ENCODE assay signal across 22 mouse cellular contexts in genomic region chr15:101167553-101167952, GRCm38 (mm10). TPM values are rescaled to one million over a fixed set of nuclear protein-coding genes. Genes with fewer than 3 reads are reported as not detected.
"Had no signal": no experiment of that assay in that cellular context is flagged by ENCODE, and none has a peak within 500 bp of the region (broad histone marks: within the 10 kb centered on the region; RNA-seq: fewer than 3 reads in every experiment).

No protein-coding gene starts in this region.

- H3K4me2 ChIP-seq: limb, embryonic 12.5 days; limb, embryonic 15.5 days; liver, embryonic 11.5 days; lung, embryonic 15.5 days had no signal

- H3K27me3 ChIP-seq: limb, embryonic 15.5 days; lung, embryonic 15.5 days; megakaryocyte, embryonic 14.5 days had no signal

- H3K9ac ChIP-seq: limb, embryonic 12.5 days; limb, embryonic 15.5 days; liver, embryonic 14.5 days; liver, postnatal 0 days; lung, embryonic 15.5 days had no signal

- DNase-seq: left cerebral cortex, postnatal 4 days; liver, postnatal 0 days; lung, postnatal 10 days; lung, postnatal 36 days; midbrain, embryonic 14.5 days; thymus, postnatal 25 days had no signal

- H3K9me3 ChIP-seq: limb, embryonic 12.5 days; limb, embryonic 15.5 days; lung, embryonic 15.5 days; megakaryocyte, embryonic 14.5 days; midbrain, embryonic 10.5 days had no signal

- H3K27ac ChIP-seq: hindbrain, postnatal 0 days; limb, embryonic 12.5 days; limb, embryonic 15.5 days; liver, embryonic 14.5 days; lung, embryonic 15.5 days; midbrain, embryonic 10.5 days had no signal

- H3K4me3 ChIP-seq: limb, embryonic 12.5 days; limb, embryonic 15.5 days; lung, embryonic 15.5 days; megakaryocyte, embryonic 14.5 days; midbrain, embryonic 10.5 days had no signal

- H3K36me3 ChIP-seq: limb, embryonic 12.5 days; limb, embryonic 15.5 days; lung, embryonic 15.5 days; midbrain, embryonic 10.5 days had no signal

- ATAC-seq: hindbrain, postnatal 0 days; inflammation-experienced regulatory T-cells, adult 6 months; liver, postnatal 0 days had no signal

RNA-seq across cellular contexts. Expression of gene Ankrd33, which starts 52.0 kb away (rescaled TPM):
- total RNA-seq: hindbrain, postnatal 0 days; layer of hippocampus, adult 18-20 months; layer of hippocampus, postnatal 14 days; left cerebral cortex, postnatal 4 days; midbrain, postnatal 0 days had no signal
- polyA plus RNA-seq: hindbrain, postnatal 0 days; inflammation-experienced regulatory T-cells, adult 6 months; limb, embryonic 12.5 days; limb, embryonic 15.5 days; liver, embryonic 11.5 days; liver, embryonic 14.5 days; liver, postnatal 0 days; lung, embryonic 15.5 days; midbrain, embryonic 10.5 days; midbrain, embryonic 14.5 days; midbrain, postnatal 0 days; neural tube, embryonic 11.5 days; neural tube, embryonic 14.5 days; stomach, embryonic 14.5 days; thymus, postnatal 0 days had no signal
